Comparison of ENCODE assay signal across 9 mouse cellular contexts in genomic region chr1:162358036-162358435, GRCm38 (mm10).
DNase-seq lines count a peak whose midpoint lies in the region; ATAC-seq and TF ChIP-seq lines count a peak whose summit lies in the region.
"Had no signal": no experiment of that assay in that cellular context is flagged by ENCODE, and none has a peak within 500 bp of the region (broad histone marks: within the 10 kb centered on the region; RNA-seq: fewer than 3 reads in every experiment).

No protein-coding gene starts in this region.

- H3K27me3 ChIP-seq in hindbrain, embryonic 11.5 days (ENCODE audit: control insufficient read depth, insufficient read depth, low read length), result no peaks in the 10 kb centered on the region
- H3K27me3 ChIP-seq in hindbrain, embryonic 13.5 days, result no peaks in the 10 kb centered on the region
- no peaks in the 10 kb centered on the region for H3K27me3 ChIP-seq in stomach, postnatal 0 days (ENCODE audit: control insufficient read depth, insufficient read depth, low read length)
- H3K27me3 ChIP-seq: limb, embryonic 13.5 days had no signal

- DNase-seq in hindbrain, embryonic 11.5 days (ENCODE audit: low spot score), result peak; percentile 53
- DNase-seq in CD4-positive helper T cell, adult 2 months (ENCODE audit: low read depth, low spot score), result peak; percentile 14
- peak; percentile 35 to 51 for DNase-seq in adrenal gland, postnatal 36 days
- peak; percentile 46 for DNase-seq in forelimb bud, embryonic 11.5 days (ENCODE audit: low read depth, low spot score)
- no peak for DNase-seq in lung, adult 2 months
- DNase-seq in stomach, postnatal 0 days (ENCODE audit: low spot score), result peak; percentile 29
- DNase-seq in layer of hippocampus, postnatal 36 days, result no peak

- H3K4me2 ChIP-seq in hindbrain, embryonic 11.5 days (replicated peaks; ENCODE audit: low read depth, low read length), result no peak overlapping the region
- no peak overlapping the region for H3K4me2 ChIP-seq in hindbrain, embryonic 13.5 days
- no peak overlapping the region for H3K4me2 ChIP-seq in stomach, postnatal 0 days (replicated peaks; ENCODE audit: low read depth)
- H3K4me2 ChIP-seq: limb, embryonic 13.5 days had no signal

- H3K27ac ChIP-seq in hindbrain, embryonic 11.5 days (ENCODE audit: low read depth, low read length), result no peak overlapping the region
- H3K27ac ChIP-seq in hindbrain, embryonic 13.5 days, result no peak overlapping the region
- no peak overlapping the region for H3K27ac ChIP-seq in stomach, postnatal 0 days (replicated peaks)
- H3K27ac ChIP-seq: limb, embryonic 13.5 days had no signal

- no peak for TF ChIP-seq EP300 in stomach, postnatal 0 days (optimal IDR thresholded peaks at IDR 0.05)

- H3K36me3 ChIP-seq in hindbrain, embryonic 11.5 days (ENCODE audit: control insufficient read depth, insufficient read depth, low read length), result no peaks in the 10 kb centered on the region
- H3K36me3 ChIP-seq in hindbrain, embryonic 13.5 days, result no peaks in the 10 kb centered on the region
- no peaks in the 10 kb centered on the region for H3K36me3 ChIP-seq in stomach, postnatal 0 days (ENCODE audit: control insufficient read depth, insufficient read depth, low read length)
- H3K36me3 ChIP-seq: limb, embryonic 13.5 days had no signal

- WGBS in hindbrain, embryonic 11.5 days, result 36% methylated on average over 8 of the region's 8 CpGs
- WGBS in hindbrain, embryonic 13.5 days, result 38% methylated on average over 8 of the region's 8 CpGs
- WGBS in lung, adult 2 months, result 27% methylated on average over 8 of the region's 8 CpGs
- 20% methylated on average over 8 of the region's 8 CpGs for WGBS in stomach, postnatal 0 days

- H3K9me3 ChIP-seq in hindbrain, embryonic 11.5 days (ENCODE audit: control insufficient read depth, low read length), result no peaks in the 10 kb centered on the region
- H3K9me3 ChIP-seq in hindbrain, embryonic 13.5 days, result no peaks in the 10 kb centered on the region
- no peaks in the 10 kb centered on the region for H3K9me3 ChIP-seq in stomach, postnatal 0 days (ENCODE audit: control insufficient read depth, low read length)
- H3K9me3 ChIP-seq: limb, embryonic 13.5 days had no signal

- TF ChIP-seq POLR2A in lung, adult 2 months (IDR thresholded peaks at IDR 0.05; ENCODE audit: borderline replicate concordance, extremely low read depth, low read depth, low read length), result no peak

- no peak overlapping the region for H3K4me3 ChIP-seq in hindbrain, embryonic 11.5 days (ENCODE audit: low read depth, low read length)
- no peak overlapping the region for H3K4me3 ChIP-seq in hindbrain, embryonic 13.5 days
- no peak overlapping the region for H3K4me3 ChIP-seq in lung, adult 2 months (replicated peaks; ENCODE audit: extremely low read depth, low read depth, low read length)
- H3K4me3 ChIP-seq in stomach, postnatal 0 days (ENCODE audit: low read depth, low read length), result no peak overlapping the region
- H3K4me3 ChIP-seq: limb, embryonic 13.5 days had no signal

- H3K4me1 ChIP-seq in hindbrain, embryonic 11.5 days (replicated peaks; ENCODE audit: control insufficient read depth, insufficient read depth, low read length), result no peaks in the 10 kb centered on the region
- peaks cover 34% of the 10 kb centered on the region for H3K4me1 ChIP-seq in hindbrain, embryonic 13.5 days (replicated peaks)
- no peaks in the 10 kb centered on the region for H3K4me1 ChIP-seq in lung, adult 2 months (ENCODE audit: control insufficient read depth, insufficient read depth, low read length)
- H3K4me1 ChIP-seq in stomach, postnatal 0 days (replicated peaks; ENCODE audit: control insufficient read depth, insufficient read depth), result no peaks in the 10 kb centered on the region

- peak; percentile 68 for TF ChIP-seq CTCF in lung, adult 2 months (IDR thresholded peaks at IDR 0.05; ENCODE audit: insufficient read depth, low read length)
- TF ChIP-seq CTCF in stomach, postnatal 0 days (IDR thresholded peaks at IDR 0.05; ENCODE audit: low read depth), result peak; percentile 80

- peak; percentile 55; the same call in 1 of the 2 replicates for ATAC-seq in hindbrain, embryonic 11.5 days (ENCODE audit: low FRiP score)
- ATAC-seq in hindbrain, embryonic 13.5 days (ENCODE audit: low FRiP score), result no peak
- no peak for ATAC-seq in stomach, postnatal 0 days (ENCODE audit: low FRiP score, low TSS enrichment)

- H3K9ac ChIP-seq in hindbrain, embryonic 11.5 days (ENCODE audit: low read depth, low read length), result no peak overlapping the region
- no peak overlapping the region for H3K9ac ChIP-seq in hindbrain, embryonic 13.5 days
- no peak overlapping the region for H3K9ac ChIP-seq in stomach, postnatal 0 days (ENCODE audit: low read length)
- H3K9ac ChIP-seq: limb, embryonic 13.5 days had no signal

Comparison
In these comparisons a context has a peak if more than half of its experiments do, and no peak if none do; other contexts are left out.
1. DNase-seq: peak in hindbrain, embryonic 11.5 days (single experiment), CD4-positive helper T cell, adult 2 months (single experiment), adrenal gland, postnatal 36 days (2 of 2), forelimb bud, embryonic 11.5 days (single experiment) and stomach, postnatal 0 days (single experiment); none in lung, adult 2 months (single experiment) and layer of hippocampus, postnatal 36 days (0 of 2).